Mouse (Mus musculus) MN1 (cell line): ENCODE data around the gene Lrrc2.

Experiments
- DNase-seq: peaks from one replicate; pipeline ENCODE4 v3.0.0-alpha.2; 2016; ENCODE audit warnings: low spot score

Gene Lrrc2

DNA sequence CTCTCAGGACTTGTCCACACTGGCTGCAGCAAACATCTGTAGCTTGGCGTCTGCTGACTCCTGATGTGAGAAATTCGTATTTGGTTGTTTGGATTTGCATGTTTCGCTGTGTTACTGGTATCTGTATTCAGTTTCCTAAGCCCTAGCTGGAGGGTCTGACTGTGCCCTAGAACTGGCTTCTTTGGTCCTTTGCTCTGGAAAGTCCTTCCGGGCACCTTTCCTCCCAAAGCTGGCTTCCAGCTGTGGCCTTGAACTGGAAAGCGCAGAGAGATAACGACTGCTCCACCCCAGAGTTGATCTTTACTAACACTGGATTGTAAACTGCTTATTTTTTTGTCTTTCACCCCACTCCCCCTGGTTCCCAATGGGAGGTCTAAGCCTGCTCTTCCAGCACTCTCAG is 3.4 kb upstream of the Lrrc2 start:
- DNase-seq = no peak

DNA sequence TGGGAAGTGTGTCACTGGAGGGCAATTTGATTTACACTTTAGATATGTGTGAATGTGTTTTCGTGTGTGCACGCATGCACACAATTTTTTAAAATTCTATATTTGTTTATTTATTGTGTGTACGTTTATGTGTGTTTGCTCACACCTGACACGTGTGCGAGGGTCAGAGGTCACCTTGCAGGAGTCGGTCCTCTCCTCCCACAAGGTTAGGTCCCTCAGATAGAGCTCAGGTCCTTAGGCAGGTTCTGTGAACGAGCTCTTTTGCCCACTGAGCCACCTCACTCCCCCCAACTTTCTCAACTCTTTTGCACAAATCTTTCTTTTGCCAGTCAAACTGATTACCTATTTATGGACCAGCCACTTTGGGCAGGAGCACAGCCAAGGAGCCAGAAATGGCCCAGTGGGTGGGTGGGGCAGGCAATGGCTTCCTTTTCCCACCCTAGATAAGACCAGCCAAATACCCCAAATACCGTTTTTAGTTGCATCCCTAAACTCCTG is 2.5 kb upstream of the Lrrc2 start:
- no peak for DNase-seq

DNA sequence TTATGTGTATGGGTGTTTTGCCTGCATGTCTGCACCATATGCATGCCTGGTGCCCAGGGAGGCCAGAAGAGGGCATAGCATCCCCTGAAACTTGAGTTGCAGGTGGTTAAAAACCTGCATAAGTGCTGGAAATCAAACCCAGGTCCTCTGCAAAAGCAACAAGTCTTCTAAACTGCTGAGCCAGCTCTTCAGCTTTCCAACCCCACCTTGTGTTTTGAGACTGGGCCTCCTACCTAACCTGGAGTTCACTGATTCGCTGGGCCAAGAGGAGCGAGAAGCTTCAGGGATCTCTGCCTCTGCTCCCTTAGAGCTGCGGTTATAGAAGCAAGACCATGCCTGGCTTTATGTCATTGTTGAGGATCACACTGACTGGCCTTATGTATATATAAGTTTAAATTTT is 1.2 kb upstream of the Lrrc2 start:
- no peak for DNase-seq

DNA sequence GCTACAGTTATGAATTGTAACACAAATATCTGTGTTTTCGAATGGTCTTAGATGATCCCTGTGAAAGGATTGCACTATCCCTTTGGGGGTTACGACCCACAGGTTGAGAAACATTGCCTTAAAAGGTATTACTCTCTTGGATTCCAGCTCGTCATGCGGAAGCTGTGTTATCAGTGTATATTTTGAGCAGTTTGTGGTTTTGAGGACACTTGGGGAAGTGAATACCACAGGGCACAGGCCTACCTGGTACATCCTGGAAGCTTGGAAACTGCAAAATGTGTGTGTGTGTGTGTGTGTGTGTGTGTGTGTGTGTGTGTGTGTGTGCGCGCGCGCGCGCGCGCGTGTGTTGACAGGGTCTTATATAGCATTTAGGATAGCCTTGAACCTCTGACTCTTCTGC is 521 bp downstream of the Lrrc2 start:
- no peak for DNase-seq

DNA sequence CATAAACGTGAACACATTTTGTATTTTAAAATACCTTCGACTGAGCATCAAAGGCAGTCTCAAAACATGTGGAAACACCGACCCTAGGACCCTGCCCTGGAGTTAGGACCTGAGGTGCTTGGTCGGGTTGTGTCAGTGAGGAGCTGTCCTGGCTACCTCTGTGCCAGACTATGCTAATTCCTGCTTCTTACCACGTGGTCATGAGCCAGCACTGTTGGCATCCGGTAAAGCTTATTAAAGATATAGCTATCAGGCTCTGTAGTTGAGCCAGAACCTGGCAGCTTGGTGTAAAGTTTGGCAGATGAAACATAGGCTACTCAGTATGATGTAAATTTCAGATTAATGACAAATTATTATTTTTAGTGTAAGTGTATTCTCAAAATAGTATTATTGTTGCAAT is 1.1 kb downstream of the Lrrc2 start:
- DNase-seq = peak; percentile 10

DNA sequence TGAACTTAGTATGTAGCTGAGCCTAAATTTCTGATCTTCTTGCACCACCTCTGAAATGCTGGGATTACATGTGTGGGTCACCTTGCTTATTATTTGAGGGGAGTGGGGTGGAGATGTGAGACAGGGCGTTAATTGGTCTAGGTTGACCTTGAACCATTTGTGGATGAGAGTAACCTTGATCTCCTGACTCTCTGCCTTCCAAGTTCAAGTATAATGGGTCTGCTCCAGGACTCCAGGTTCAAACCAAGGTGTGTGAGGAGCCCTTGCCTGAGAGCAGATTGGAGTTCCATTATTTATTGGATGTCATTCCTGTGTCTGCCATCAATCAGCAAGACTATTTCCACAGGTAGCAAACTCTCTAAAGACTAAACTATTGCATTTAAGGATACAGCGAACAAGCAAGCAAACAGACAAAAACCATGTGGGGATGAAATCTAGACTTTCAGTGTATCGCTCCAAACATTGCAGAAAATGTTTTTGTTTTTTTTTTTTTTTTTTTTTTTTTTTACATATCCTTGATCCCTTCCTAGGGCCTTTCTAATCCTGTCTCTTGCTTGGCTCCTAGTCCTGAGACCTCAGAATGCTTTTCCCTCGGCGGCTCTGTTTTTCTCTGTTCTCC is 1.7 kb downstream of the Lrrc2 start:
- DNase-seq = peak; percentile 11

DNA sequence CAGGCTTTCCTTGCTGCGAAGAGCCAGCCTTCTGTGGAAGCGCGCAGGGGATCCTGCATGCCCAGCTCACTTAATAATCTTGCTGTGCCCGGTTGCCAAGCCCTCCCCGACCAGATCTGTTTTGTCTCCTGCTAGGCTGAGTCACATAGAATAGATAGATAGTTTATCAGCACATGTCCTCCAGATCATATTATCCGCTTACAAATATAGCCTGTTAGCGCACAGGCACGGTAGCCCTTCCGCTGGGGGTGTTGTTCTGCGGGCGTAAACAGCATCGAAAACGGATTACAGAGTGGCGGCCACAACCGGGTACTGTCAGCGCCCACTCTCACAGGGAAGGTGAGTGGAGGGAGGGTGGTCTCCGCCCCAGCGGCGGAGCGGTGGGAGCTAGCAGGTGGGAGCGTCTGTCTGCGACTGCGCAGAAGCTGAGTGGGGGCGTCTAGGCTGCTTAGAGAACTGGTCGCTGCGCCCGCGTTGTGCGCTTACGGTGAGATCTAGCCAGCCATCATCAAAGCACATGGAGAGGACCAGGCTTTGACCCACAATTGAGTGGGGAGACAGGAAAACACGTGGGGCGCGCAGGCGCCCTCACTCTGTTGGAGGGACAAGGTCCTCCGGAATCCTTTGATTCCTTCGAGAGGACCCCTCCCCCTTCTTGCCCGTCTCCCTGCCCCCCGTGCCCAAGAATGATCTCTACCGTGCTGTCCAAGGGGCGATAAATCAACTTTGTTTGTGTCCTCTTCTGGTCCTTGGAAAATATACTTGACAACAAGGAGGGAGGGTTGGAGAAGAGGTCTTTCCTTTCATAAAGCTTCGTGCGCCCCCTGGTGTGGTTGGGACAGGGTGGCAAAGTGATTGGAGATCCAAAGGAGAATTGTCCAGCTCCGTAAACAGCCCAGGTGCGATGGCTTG is 2.5 kb downstream of the Lrrc2 start:
- DNase-seq = peak; percentile 88

DNA sequence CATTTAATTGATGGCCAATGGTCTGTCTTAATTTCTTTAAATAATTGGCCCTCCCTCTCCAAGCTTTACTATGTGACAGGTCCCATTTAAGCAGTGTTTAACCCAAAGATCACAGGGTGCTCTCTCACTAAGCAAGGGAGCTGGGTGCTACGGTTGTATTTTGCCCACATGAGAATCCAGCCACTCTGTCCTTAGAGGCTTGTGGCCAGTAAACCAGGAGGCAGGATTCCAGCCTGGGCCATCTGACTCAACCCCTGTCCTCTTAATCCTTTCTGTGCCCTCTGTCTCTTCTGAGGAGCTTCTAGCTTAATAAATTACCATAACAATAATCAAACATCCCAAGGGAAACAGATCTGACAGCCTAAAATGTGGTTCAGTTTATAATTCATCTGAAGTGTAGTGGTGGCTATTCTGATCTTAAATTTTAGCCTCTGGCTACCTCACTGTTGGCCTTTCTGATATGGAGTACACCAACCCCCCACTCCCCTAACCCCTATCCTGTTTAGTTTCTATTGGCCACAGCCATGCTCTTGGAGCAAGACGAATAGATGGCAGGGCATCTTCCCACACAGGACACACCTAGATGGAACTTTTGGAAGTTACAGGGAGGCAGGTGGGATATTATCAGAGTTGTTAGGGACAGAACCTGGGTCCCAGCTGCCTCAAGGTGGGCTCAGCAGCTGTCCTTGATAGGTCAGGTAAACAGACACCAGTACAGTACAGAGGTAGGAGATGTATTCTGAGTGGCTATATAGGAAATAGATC is 3.5 kb downstream of the Lrrc2 start:
- DNase-seq = no peak

DNA sequence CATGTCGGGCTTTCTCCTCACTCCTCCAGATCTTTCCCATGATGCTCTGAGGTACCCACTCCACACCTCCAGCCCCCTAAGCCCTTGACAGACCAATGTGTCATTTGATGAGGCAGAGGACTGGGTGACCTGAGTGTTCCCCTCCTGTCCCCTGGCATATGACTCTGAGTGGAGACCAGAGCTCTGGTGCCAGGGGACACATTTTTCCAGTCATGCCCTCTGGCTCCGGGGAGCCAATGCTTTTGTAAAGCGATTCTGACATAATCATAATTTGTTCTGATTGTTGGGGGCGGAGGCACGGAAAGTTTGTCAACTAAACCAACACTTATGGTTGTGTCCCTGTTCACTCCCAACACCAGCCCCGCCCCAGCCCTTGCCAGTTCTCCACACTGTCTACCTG is 4.6 kb downstream of the Lrrc2 start:
- DNase-seq = no peak

DNA sequence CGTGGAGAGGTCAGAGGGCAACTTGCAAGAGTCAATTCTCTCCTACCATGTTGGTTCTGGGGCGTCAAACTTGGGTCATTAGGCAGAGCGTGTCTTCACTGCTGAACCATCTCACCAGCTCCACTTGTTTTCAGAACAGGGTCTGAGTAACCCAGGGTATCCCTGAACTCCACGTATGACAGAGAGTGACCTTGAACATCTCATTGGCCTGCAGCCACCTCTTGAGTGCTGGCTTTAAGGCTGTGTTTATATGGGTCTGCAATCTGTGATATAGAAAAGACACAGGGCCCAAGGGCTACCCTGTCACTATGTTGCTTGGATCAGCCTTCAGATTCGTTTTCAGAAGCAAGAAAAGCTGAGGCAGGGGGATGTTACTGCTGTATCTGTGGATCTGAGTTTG is 8.3 kb downstream of the Lrrc2 start:
- DNase-seq = no peak

DNA sequence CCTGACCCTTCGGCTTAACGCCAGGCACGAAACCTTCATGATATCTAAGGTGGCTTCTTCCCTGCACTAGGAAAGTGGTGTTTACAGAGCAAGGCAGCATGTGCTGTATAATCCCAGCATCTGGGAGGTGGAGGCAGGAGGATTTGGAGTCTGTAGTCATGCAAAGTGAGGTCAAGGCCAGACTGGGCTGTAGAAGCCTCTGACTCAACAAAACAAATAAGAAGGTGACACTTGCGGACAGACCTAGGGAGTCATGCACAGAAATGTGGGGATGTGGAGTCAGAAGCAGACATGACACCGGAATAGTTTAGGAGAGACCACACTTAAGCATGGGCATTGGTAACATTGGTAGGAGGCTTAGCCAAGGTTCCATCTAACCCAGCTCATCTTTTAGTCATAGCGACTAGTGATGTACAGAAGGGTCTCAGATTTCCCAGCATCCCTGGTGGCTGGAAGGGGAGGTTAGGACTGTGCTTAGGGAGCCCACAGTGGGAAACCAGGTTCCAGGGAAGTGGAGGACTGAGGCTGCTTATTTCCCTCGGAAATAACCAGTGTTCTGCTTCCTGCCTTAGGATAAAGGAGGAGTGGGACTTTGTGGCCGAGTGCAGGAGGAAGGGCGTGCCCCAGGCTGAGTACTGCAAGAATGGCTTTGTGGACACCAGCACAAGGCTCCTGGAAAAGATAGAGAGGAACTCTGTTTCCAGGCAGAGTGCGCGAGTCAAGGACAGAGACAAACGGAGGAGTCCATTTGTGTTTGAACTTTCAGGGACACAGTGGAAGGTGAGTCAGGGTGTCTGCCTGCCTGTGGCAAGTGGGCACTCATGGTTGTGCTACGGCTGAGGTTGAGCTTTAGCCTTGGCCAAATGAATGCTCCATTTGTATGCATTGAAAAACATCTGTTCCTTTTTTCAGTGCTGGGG is 9.1 kb downstream of the Lrrc2 start:
- DNase-seq = no peak

DNA sequence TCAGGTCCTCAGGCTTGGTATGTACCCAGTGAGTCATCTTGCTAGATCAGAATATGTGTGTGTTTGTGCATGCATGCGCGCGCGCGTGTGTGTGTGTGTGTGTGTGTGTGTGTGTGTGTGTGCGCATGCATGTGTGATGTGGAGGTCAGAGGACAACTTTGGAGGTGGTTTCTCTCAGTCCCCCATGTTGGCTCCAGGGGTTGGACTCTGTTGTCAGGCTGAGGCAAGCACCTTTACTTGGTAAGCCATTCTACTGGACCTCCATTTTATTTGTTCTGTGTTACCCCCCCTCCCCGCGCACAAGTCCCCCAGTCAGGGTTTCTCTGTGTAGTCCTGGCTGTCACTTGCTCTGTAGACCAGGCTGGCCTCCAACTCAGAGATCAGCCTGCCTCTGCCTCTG is 10.0 kb downstream of the Lrrc2 start:
- DNase-seq = no peak

DNA sequence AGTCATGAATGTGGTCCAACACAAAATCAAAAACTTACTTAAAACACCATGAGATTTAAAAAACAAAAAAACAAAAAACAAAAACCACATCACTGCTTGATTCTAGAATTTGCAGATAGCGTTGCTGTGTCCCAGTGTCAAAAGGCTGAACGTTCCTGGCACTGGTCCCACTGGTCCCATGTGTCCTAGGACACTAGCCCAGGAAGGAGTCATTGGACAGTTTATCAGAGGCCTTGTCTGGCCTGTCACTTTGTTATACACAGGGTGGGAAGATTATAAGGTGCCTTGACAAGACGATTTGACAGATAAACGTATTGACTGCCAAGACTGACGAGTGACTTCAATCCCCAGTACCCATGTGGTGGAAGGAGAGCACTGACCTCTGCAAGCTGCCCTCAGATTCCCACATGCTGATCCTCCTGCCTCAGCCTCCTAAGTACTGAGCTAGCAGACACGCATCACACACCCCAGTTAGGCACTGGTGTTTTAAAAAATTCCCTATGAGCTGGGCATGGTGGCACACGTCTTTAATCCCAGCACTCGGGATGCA is 12.3 kb downstream of the Lrrc2 start:
- DNase-seq = no peak

DNA sequence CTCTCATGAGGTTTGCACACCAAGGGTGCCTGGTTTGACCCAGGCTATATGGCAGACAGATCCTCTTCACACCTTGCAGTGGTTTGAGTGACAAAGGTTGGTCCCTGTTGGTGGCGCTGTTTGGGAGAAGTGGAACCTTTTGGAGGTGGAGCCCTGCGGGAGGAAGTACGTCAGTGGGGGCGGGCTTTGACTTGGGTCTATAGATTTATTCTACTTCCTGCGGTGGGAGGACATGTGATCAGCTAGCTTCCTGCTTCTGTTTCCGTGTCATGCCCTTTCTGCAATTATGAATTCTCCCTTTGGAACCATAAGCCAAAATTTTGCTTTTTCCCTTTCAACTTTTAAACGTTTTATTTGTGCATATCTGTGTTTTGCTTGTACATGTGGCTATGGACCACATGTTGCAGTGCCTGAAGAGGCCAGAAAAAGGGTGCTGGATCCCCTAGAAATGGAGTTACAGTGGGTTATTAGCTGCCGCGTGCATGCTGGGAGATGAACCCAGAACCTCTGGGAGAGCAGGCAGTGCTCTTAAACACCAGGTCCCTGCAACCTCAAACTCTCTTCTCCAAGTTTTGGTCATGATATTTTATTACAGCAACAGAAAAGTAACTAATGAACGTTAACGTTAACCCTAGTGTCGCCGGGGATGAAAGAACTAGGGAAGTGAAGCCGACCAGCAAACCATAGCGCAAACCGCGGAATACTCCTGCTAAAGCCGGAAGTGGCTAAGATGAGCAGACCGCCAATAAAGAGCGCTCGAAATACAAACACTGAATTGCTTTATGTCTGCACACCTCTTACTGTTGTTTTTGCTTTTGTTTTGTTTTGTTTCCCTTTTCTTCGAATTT is 13.9 kb downstream of the Lrrc2 start:
- no peak for DNase-seq

DNA sequence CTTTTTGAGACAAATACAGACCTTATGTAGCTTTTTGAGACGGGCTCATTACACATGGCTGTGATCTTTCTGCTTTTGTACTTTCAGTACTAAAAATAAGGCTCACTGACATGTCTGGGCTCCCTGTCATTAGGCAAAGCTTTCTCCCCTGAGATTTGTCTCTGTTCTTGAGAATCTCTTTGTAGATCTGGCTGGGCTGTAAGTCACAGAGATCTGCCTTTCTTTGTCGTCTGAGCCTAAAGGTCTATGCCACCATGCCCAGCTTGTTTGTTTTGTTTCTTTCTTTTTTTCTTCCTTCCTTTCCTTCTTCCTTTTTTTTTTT is 14.5 kb downstream of the Lrrc2 start:
- DNase-seq = no peak

DNA sequence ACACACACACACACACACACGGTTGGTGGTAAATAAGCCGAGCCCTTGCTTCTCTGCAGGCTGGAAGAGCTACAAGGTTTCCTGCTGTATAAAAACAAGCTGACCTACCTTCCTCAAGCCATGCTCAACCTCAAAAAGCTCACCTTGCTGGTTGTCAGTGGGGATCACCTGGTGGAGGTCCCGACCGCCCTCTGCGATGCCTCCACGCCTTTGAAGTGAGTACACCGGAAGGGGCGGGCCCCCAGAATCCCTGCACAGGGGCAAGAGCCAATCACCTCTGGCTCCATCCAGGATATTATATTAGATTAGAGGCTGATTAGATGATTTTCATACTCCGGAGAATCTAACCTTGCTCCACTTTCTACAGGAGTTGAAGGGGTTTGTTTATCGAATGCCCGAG is 28.1 kb downstream of the Lrrc2 start:
- no peak for DNase-seq

DNA sequence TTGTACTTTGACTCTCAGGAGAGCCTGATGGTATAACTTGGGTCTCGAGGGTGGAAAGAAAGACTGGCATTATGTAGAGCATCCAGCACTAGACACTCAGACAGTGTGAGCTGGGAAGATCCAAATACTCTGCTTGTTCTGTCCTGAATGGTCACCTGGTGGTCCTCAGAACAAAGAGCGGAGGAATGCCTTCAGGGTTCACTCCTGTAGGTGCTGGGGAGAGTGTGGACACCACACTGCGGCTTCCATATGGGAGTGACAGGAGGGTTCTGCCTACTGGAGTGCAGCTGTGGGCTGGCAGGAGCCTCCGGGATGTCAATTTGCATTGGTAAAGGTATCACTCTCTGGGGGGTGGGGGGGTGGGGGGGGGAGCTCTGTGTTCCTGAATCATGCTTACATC is 31.0 kb downstream of the Lrrc2 start:
- DNase-seq = no peak

DNA sequence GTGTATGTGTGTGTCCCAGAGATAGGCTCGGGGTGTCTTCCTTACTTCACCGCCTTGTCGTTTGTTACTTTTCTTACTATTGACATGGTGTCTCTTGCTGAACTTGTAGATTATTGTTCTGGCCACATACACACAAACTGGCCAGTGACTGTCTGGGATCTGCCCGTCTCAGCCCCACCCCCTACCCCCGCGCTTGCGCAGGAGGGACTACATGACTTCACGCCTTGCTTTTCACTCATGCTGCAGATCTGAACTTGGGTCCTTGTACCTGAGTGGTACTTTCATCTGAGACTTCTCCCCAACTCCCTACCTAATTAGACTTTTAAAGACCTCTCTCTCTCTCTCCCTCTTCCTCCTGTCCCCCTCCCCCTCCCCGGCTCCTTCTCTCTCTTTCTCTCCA is 32.8 kb downstream of the Lrrc2 start:
- DNase-seq = no peak

DNA sequence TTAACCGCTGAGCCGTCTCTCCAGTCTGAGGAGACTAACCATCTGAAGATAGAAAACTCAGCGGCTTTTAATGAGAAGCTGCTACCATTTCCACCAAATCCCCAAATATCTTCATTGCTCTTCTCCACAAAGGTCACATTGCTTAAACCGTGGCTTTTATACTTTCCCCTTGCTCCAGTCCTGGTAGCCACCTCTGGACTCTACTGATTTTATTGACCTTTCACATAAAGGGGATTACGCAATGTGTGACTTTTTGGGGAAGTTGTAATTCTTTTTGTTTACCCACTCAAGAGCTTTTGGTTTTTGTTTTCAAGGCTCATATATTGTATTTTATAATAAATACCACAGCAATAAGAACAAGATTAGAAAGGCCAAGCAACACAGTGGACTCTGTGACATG is 34.2 kb downstream of the Lrrc2 start:
- no peak for DNase-seq

DNA sequence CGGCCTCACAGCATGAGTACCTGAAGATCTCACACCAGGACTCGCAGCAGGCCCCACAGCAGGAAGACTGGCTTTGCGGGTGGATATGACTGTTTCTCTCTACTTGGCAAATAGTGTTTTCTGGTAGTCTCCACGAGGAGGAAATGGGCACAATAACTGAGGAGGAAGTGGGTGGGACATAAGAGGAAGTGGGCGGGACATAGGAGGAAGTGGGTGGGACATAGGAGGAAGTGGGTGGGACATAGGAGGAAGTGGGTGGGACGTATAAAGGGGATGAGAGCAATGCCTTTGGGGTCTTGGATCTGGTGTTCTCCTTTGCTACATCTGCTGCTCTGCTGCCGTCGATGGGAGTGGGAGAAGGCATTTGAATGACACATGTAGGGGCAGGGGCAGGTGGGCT is 34.6 kb downstream of the Lrrc2 start:
- no peak for DNase-seq

DNA sequence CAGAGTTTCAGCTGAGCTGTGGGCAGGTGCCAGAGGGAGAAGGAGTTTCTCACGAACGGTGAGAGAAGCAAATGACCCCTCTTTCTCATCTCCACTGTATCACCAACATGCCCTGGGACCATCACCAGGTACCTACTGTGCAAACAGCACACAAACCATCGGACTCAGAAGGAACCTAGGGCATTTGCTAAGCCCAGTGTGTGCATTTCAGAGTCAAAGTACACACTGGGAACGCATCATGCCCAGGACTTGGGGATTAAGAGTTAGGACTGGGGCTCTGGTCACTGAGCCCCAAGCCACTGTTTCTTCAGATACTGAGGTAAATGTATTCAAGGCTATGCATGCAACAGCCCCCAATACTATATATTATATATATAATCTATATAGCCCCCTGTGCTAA is 36.0 kb downstream of the Lrrc2 start:
- DNase-seq = no peak
